Mouse (Mus musculus) layer of hippocampus, adult 9-11 months (tissue): ENCODE measurements around the gene Epha8.

Source experiments
- DNase-seq: peaks from one replicate; pipeline ENCODE4 v3.0.0; 2022

Epha8 gene

DNA sequence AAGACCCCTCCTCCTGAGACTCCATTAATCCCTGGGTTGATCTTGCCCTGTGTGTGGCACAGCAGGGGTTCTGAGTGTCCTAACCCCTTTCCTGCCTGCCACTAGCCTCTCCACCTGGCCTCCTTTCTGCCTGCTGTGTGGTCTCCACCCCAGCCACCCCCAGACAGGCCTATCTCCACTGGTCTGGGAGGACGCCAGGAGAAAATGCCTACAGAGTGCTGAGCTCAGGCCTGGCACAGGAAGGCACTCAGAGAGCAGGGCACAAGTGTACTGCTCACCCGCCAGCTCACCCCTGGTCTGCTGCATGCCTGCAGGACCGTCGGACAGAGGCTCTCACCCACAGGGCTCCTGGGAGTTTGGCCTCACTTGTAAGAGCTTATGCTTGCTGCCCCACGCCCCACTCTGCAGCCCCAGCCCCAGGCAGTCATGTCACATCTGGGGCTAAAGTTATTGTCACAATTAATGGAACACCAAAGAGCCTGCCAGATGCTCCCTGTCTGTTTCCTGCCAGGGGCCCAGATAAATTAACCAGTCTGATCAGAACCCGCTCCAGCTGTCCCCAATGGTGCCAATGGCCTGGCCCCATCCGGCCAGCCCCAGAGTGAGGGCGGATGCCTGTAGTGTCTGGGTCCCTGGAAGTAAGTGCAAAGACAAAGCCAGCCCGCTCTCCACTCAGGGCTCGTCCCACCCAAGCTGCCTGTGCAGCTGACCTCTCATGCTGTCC is 7.2 kb downstream of the Epha8 start:
- no peak for DNase-seq

DNA sequence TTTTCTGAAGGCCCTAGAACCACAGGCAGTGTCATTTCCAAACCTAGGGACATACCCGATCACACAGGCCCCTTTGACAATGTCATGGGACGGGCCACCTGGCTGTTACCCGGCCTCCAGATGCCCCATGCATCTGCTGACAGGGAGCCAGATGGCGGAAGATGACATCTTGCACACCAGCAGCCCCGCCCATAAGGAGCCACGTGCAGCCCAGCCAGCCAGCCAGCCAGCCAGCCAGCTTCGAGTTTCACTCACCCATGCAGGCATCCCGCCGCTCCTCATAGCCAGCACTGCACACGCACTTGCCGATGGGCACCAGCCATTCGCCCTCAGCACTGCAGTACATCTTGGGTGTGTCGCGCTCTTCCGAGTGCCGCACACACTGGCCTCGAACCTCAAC is 11.2 kb downstream of the Epha8 start:
- no peak for DNase-seq

GRCm38 (mm10) chr4:136944558-136945350 is 11.9 kb downstream of the Epha8 start:
- DNase-seq: no peak

- DNase-seq: no peak
Observed at GRCm38 (mm10) chr4:136943175-136943574, 13.4 kb downstream of the Epha8 start.

- DNase-seq: no peak
Observed at GRCm38 (mm10) chr4:136942761-136943160, 13.9 kb downstream of the Epha8 start.

DNA sequence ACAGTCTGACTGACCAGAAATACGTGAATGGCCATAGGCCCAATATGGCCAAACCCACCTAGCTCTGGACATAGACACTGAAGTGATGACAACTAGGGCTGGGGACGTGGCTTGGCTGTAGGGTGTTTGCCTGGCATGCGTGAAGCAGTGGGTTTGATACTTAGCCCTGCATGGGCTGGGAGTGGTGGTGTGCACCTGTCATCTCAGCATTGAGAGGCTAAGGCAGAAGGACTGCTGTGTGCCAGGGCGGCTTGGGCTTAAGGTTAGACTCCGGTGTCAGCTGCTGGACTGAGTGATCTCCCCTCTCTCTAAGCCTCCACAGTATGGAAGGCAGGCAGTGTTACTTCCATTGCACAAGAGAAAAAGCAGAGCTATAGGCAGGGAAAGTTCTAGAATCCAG is 18.7 kb downstream of the Epha8 start:
- DNase-seq: no peak

GRCm38 (mm10) chr4:136937344-136937743 is 19.3 kb downstream of the Epha8 start:
- no peak for DNase-seq

- no peak for DNase-seq
Observed at GRCm38 (mm10) chr4:136934746-136935613, 21.6 kb downstream of the Epha8 start.

GRCm38 (mm10) chr4:136930474-136930873 is 26.1 kb downstream of the Epha8 start:
- no peak for DNase-seq

DNA sequence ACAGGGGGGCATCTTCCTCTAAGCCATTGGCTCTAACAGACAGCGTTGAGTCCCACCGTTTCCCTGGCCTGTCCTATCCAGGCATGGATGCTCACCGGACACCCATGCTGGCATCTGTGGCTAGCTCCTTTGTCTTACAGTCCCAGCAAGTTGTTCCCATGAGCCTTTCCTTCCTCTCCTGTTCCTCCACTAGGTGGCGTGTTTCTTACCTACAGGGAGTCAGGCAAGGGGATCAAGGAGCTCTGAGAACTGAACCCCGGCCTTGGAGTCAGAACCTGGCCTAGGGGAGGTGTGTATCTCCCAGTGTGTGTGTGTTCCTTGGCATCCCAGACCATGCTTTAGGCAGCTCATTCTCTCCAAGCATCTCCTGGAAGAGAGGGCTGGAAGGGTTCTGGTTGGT is 27.7 kb downstream of the Epha8 start:
- DNase-seq: no peak

GRCm38 (mm10) chr4:136925804-136926203 is 30.8 kb downstream of the Epha8 start:
- peak; percentile 23 for DNase-seq

- no peak for DNase-seq
Observed at GRCm38 (mm10) chr4:136924529-136924928, 32.1 kb downstream of the Epha8 start.

DNA sequence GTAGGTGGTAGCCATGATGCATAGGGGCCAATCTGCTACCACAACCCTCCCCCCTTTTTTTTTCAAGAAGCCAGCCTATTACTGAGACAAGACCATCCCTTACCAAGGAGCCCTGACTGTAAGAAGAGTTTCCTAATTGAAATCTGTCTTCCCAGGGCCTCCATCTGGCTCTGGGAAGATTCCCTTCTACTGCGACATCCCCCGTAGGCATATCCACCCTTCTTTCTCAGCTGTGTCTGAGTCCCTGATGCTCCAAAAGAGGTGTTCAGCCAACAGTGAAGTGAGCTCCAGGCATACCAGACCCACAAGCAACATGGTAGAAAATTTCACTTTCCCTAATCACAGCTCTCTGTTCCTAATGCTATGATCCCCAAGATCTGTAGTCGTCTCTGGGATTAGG is 37.1 kb downstream of the Epha8 start:
- DNase-seq: peak; percentile 55

GRCm38 (mm10) chr4:136918834-136919233 is 37.8 kb downstream of the Epha8 start:
- no peak for DNase-seq

GRCm38 (mm10) chr4:136917165-136917524 is 39.5 kb downstream of the Epha8 start:
- DNase-seq: no peak

DNA sequence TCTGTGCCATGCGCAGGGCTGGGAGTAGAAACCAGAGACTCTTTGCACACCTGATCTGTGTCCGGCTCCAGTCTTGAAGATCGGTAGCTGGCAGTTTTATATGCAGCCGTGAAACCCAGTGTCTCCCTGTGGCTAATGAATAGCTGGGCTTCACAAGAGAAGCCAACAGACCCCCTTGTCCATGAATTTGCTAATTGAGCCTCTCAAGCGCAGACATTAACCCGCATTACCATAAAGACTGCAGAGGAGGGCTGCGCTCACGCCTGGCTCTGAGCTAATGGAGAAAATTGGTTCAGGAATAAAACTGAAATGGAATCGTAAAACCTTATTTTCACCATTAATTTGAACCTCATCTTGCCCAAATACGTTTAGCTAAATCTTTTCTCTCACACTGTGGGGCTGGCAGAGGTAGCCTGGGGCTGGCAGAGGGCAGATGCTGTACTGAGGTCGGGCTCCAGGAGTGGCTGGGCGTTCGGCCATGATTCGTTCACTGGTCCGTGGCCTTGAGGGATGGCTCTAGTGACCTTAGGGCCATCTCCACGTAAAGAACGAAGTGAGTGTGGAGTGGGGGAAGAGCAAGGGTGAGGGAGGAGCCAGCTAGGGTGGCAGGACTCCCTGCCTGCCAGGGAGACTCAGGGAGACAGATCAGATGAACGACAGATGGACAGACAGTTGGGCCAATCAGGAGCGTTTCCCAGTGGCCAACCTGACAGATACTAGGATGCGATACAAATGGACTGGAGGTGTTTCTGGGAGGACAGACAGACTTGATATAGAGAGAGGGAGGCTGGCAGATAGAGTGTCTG is 40.1 kb downstream of the Epha8 start:
- no peak for DNase-seq

DNA sequence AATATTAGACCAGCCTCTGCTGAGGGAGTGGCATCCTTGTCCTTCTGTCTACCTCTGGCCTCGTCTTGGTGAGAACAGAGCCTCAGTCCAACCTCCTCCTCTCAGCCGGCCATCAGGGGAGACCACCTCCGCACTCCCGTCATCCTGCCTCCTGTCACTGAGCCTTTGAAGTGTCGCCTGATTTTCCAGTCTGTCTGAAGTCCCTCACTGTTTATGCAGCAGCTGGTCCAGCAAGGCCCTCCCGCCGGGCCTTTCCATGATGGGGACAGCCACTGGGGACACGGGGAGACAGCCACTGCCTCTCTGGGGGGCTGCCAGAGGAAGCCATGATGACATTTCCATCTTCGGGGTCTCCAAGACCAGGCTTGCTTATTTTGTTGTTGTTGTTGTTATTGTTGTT is 43.8 kb downstream of the Epha8 start:
- DNase-seq: no peak

GRCm38 (mm10) chr4:136911804-136912203 is 44.8 kb downstream of the Epha8 start:
- peak; percentile 62 for DNase-seq

GRCm38 (mm10) chr4:136911211-136911646 is 45.4 kb downstream of the Epha8 start:
- no peak for DNase-seq

- no peak for DNase-seq
Observed at GRCm38 (mm10) chr4:136907809-136908208, 48.8 kb downstream of the Epha8 start.

- DNase-seq: no peak
Observed at GRCm38 (mm10) chr4:136907033-136907432, 49.6 kb downstream of the Epha8 start.

- no peak for DNase-seq
Observed at GRCm38 (mm10) chr4:136904767-136905539, 51.7 kb downstream of the Epha8 start.
